Mouse (Mus musculus) liver, adult 2 months (tissue): Measurements from ENCODE around the gene Zfp418. TPM values are rescaled to one million over a fixed set of nuclear protein-coding genes. Genes with fewer than 3 reads are reported as not detected.
"Not testable (repeated sequence)": the region's sequence is repeated elsewhere in the genome, so short reads cannot be mapped to it uniquely, and the experiment has no call there.

Source experiments
- DNase-seq: peaks from one replicate; pipeline ENCODE4 v3.0.0-alpha.2; 2011; ENCODE audit warnings: low read depth, low spot score; ENCODE audit errors: extremely low read depth
- H3K27ac ChIP-seq: fragments of 200-500 bp; replicated peaks from 2 replicates; pipeline ENCODE4 v1.5.1; 2012; ENCODE audit warnings: low read depth, mild to moderate bottlenecking, control low read depth, inconsistent platforms, low read length; ENCODE audit not compliant: insufficient read depth
- H3K27me3 ChIP-seq: fragments of 200-500 bp; 2 replicates; pipeline ENCODE4 v1.6.1; 2012; ENCODE audit warnings: mild to moderate bottlenecking, moderate library complexity, low read length, inconsistent platforms; ENCODE audit not compliant: control insufficient read depth, insufficient read depth
- H3K36me3 ChIP-seq: fragments of 200-500 bp; 2 replicates; pipeline ENCODE4 v1.6.1; 2012; ENCODE audit warnings: low read length, inconsistent platforms; ENCODE audit not compliant: control insufficient read depth, insufficient read depth
- H3K4me1 ChIP-seq: fragments of 200-500 bp; 2 replicates; pipeline ENCODE4 v1.6.1; 2011; ENCODE audit warnings: low read length; ENCODE audit not compliant: control insufficient read depth, insufficient read depth
- H3K4me3 ChIP-seq: fragments of 200-500 bp; 2 replicates; pipeline ENCODE4 v1.5.1; 2011; ENCODE audit warnings: low read depth, mild to moderate bottlenecking, control low read depth, low read length, moderate library complexity; ENCODE audit not compliant: insufficient read depth
- H3K79me2 ChIP-seq: fragments of 200-500 bp; 2 replicates; pipeline ENCODE4 v1.6.1; 2012; ENCODE audit warnings: inconsistent platforms, mild to moderate bottlenecking, low read length, moderate library complexity; ENCODE audit not compliant: control insufficient read depth, insufficient read depth
- H3K9ac ChIP-seq: fragments of 200-500 bp; 2 replicates; pipeline ENCODE4 v1.6.1; 2012; ENCODE audit warnings: low read depth, mild to moderate bottlenecking, control low read depth, inconsistent platforms, low read length
- CTCF ChIP-seq: fragments of 200-500 bp; IDR thresholded peaks from 2 replicates; pipeline ENCODE4 v1.5.1; 2011; ENCODE audit warnings: low read depth, low read length, control low read depth
- POLR2A ChIP-seq: fragments of 200-500 bp; IDR thresholded peaks from 2 replicates; pipeline ENCODE4 v1.6.1; 2011; ENCODE audit warnings: low read length, control low read depth; ENCODE audit not compliant: insufficient read depth; ENCODE audit errors: extremely low read depth
- WGBS: fragments of 180-500 bp; shearing (Covaris S2); methylation state at CpG from one replicate; pipeline ENCODE4 v1.1.7; 2018; 5-methylcytosine and 5-hydroxymethylcytosine counted together
- polyA plus RNA-seq: library from polyadenylated mRNA; depleted of rRNA; stranded (reverse); fragments of >200 nt; gene quantifications from 2 replicates; pipeline ENCODE4 v1.2.3, GENCODE M21; 2012; rRNA removed
- total RNA-seq: library from RNA; depleted of rRNA; stranded (reverse); fragments of >200 nt; gene quantifications from 2 replicates; pipeline ENCODE4 v1.2.3, GENCODE M21; 2014; rRNA removed

The Zfp418 gene
- total RNA-seq (0.92 and 1.1 TPM in 2 replicates), polyA plus RNA-seq (0.29 and 0.32 TPM in 2 replicates)

GRCm38 (mm10) chr7:7171227-7172147 is at the start of gene Zfp418:
Gene Zfp418, plus strand, starts transcription at chr7:7171330.
- Histone ChIP-seq H3K79me2 (no peaks in the 10 kb centered on the region), H3K4me1 (no peaks in the 10 kb centered on the region), H3K4me3 (peak within 1 kb of the TSS; percentile 83), H3K9ac (peak within 1 kb of the TSS; percentile 71), H3K36me3 (peaks cover 11% of the 10 kb centered on the region; the same call in 1 of the 2 replicates), H3K27me3 (no peaks in the 10 kb centered on the region), H3K27ac (peak within 1 kb of the TSS; percentile 14; the same call in 1 of the 2 replicates)
- WGBS, result under 1% methylated on average over 26 of the region's 26 CpGs
- TF ChIP-seq POLR2A (no peak), CTCF (peak; percentile 26; the same call in 1 of the 2 replicates)
- peak; percentile 88 for DNase-seq

GRCm38 (mm10) chr7:7121602-7121980 is 49.5 kb upstream of the Zfp418 start:
- 52% methylated on average over 6 of the region's 6 CpGs for WGBS
- H3K27ac ChIP-seq, result no peak overlapping the region
- H3K4me3 ChIP-seq, result 0 out of 2 replicates have a peak overlapping the region, but pooled peaks have one; percentile 2
- TF ChIP-seq CTCF (no peak), POLR2A (no peak)
- H3K9ac ChIP-seq, result 0 out of 2 replicates have a peak overlapping the region, but pooled peaks have one; percentile 21
- H3K36me3 ChIP-seq, result peaks cover 7% of the 10 kb centered on the region; the same call in 1 of the 2 replicates
- no peak for DNase-seq
- H3K27me3 ChIP-seq, result no peaks in the 10 kb centered on the region
- H3K79me2 ChIP-seq, result no peaks in the 10 kb centered on the region
- H3K4me1 ChIP-seq, result no peaks in the 10 kb centered on the region

GRCm38 (mm10) chr7:7130491-7131124 is 40.5 kb upstream of the Zfp418 start:
- 93% methylated on average over 15 of the region's 15 CpGs for WGBS
- not testable (repeated sequence) for H3K79me2 ChIP-seq, DNase-seq, H3K36me3 ChIP-seq, H3K9ac ChIP-seq, H3K27ac ChIP-seq, H3K27me3 ChIP-seq, H3K4me3 ChIP-seq, H3K4me1 ChIP-seq

- Histone ChIP-seq H3K36me3 (no peaks in the 10 kb centered on the region), H3K27ac (no peak overlapping the region), H3K4me1 (no peaks in the 10 kb centered on the region), H3K9ac (no peak overlapping the region), H3K27me3 (no peaks in the 10 kb centered on the region), H3K79me2 (no peaks in the 10 kb centered on the region), H3K4me3 (no peak overlapping the region)
- WGBS, result 70% methylated on average over 8 of the region's 8 CpGs
- no peak for DNase-seq
- no peak for TF ChIP-seq POLR2A
- TF ChIP-seq CTCF, result no peak
Measured at GRCm38 (mm10) chr7:7132751-7133150, 38.4 kb upstream of the Zfp418 start.

GRCm38 (mm10) chr7:7136379-7136866 is 34.7 kb upstream of the Zfp418 start, which contains the start of gene Zfp773:
Gene Zfp773, minus strand, starts transcription at chr7:7136755.
- Histone ChIP-seq H3K27me3 (no peaks in the 10 kb centered on the region), H3K27ac (no peak within 1 kb of the TSS), H3K4me3 (peak within 1 kb of the TSS; percentile 63), H3K4me1 (no peaks in the 10 kb centered on the region), H3K79me2 (no peaks in the 10 kb centered on the region), H3K36me3 (no peaks in the 10 kb centered on the region), H3K9ac (peak within 1 kb of the TSS; percentile 62; the same call in 1 of the 2 replicates)
- DNase-seq, result peak; percentile 65
- peak; percentile 53 for TF ChIP-seq CTCF
- TF ChIP-seq POLR2A, result no peak
- 6% methylated on average over 16 of the region's 16 CpGs for WGBS
